Comparison of ENCODE assay signal across 8 mouse cellular contexts in the genomic region with DNA sequence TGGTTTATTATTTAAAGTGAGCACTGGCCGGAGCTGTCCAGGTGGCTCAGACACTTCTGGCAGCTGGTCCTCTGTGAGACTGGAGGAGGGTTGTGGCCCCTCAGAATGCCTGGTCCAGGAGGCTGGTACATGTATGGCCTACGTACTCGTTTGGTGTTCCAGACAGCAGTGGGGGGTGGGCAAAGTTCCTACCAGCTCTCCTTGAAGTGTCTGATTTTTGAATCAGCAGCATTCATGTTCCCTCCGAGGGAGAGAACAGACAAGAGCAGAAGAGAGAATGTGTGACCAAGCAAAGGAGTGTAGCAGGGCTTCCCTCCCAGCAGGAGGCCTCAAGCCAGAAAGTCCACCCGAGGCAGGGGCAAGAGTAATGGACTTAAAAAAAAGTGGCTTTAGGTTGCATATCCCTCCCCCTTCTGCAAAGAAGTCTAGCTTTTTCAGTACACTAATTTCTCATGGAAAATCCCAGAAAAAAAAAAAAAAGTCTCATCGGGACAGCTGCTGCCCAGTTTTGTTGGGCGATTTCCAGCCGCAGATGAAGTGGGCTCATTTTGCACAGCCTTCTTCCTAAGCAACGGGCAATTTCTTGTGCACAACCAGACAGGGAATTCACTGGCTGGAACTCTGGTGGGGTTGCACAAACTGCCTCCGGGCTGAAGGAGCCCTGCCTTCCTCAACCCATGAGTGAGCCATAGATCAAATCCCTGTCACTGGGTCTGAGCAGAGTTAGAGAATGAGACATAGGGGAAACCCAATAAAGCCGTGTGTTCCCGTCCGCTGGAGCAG. TPM values are rescaled to one million over a fixed set of nuclear protein-coding genes. Genes with fewer than 3 reads are reported as not detected.
DNase-seq lines count a peak whose midpoint lies in the region; ATAC-seq and TF ChIP-seq lines count a peak whose summit lies in the region.

No protein-coding gene starts in this region.

- peak overlapping the region; percentile 29; the same call in 1 of the 2 replicates for H3K27ac ChIP-seq in spleen, adult 2 months (ENCODE audit: insufficient read depth, low read length)
- H3K27ac ChIP-seq in intestine, embryonic 16.5 days (ENCODE audit: low read length): peak overlapping the region; percentile 78
- peak overlapping the region; percentile 87 for H3K27ac ChIP-seq in lung, embryonic 14.5 days (ENCODE audit: low read depth)

- TF ChIP-seq CTCF in spleen, adult 2 months (IDR thresholded peaks at IDR 0.05; ENCODE audit: extremely low read depth, insufficient read depth, insufficient read length, insufficient replicate concordance): no peak
- TF ChIP-seq CTCF in lung, embryonic 14.5 days (IDR thresholded peaks at IDR 0.05; ENCODE audit: low read depth): peak; percentile 34

- H3K27me3 ChIP-seq in spleen, adult 2 months (ENCODE audit: control insufficient read depth, insufficient read depth, low read length): no peaks in the 10 kb centered on the region
- H3K27me3 ChIP-seq in intestine, embryonic 16.5 days (replicated peaks; ENCODE audit: control insufficient read depth, insufficient read depth, low read length): no peaks in the 10 kb centered on the region
- no peaks in the 10 kb centered on the region for H3K27me3 ChIP-seq in lung, embryonic 14.5 days (ENCODE audit: insufficient read depth, low read length)

- ATAC-seq in intestine, embryonic 16.5 days: peak; percentile 60
- peak; percentile 47 for ATAC-seq in lung, embryonic 14.5 days (ENCODE audit: insufficient read depth)

- no peaks in the 10 kb centered on the region for H3K9me3 ChIP-seq in intestine, embryonic 16.5 days (ENCODE audit: control insufficient read depth, low read length)
- no peaks in the 10 kb centered on the region for H3K9me3 ChIP-seq in lung, embryonic 14.5 days (ENCODE audit: low read depth, low read length)

- WGBS in spleen, adult 2 months: 81% methylated on average over 13 of the region's 13 CpGs
- 40% methylated on average over 13 of the region's 13 CpGs for WGBS in intestine, embryonic 16.5 days
- WGBS in lung, embryonic 14.5 days: 32% methylated on average over 13 of the region's 13 CpGs

- peak; percentile 12 for DNase-seq in cerebellum, adult 9-11 months
- DNase-seq in cerebellum, adult 8-10 months: no peak
- no peak for DNase-seq in spleen, adult 2 months (ENCODE audit: low read depth in 1 of 2, low spot score in 2 of 2)
- DNase-seq in spleen, adult 18-20 months: no peak
- DNase-seq in lung, embryonic 14.5 days: peak; percentile 89
- DNase-seq in skeletal muscle tissue, adult 2 months (ENCODE audit: low read depth, low spot score): peak; percentile 20
- no peak for DNase-seq in B cell, adult 2 months

- H3K36me3 ChIP-seq in spleen, adult 2 months (ENCODE audit: control insufficient read depth, insufficient read depth, low read length): no peaks in the 10 kb centered on the region
- H3K36me3 ChIP-seq in intestine, embryonic 16.5 days (ENCODE audit: control insufficient read depth, insufficient read depth, low read length): no peaks in the 10 kb centered on the region
- H3K36me3 ChIP-seq in lung, embryonic 14.5 days (ENCODE audit: insufficient read depth): no peaks in the 10 kb centered on the region

- no peak overlapping the region for H3K4me2 ChIP-seq in intestine, embryonic 16.5 days (ENCODE audit: low read depth, low read length)
- no peak overlapping the region for H3K4me2 ChIP-seq in lung, embryonic 14.5 days

- H3K9ac ChIP-seq in intestine, embryonic 16.5 days (ENCODE audit: low read depth, low read length): no peak overlapping the region
- H3K9ac ChIP-seq in lung, embryonic 14.5 days: no peak overlapping the region

- H3K4me1 ChIP-seq in spleen, adult 2 months (ENCODE audit: control insufficient read depth, insufficient read depth, insufficient read length): peaks cover 6% of the 10 kb centered on the region; the same call in 1 of the 2 replicates
- peaks cover 27% of the 10 kb centered on the region for H3K4me1 ChIP-seq in intestine, embryonic 16.5 days (ENCODE audit: control insufficient read depth, insufficient read depth, low read length)
- H3K4me1 ChIP-seq in lung, embryonic 14.5 days (ENCODE audit: insufficient read depth): peaks cover 29% of the 10 kb centered on the region

- TF ChIP-seq POLR2A in spleen, adult 2 months (IDR thresholded peaks at IDR 0.05; ENCODE audit: low read depth, low read length): no peak

- no peak overlapping the region for H3K4me3 ChIP-seq in spleen, adult 2 months (ENCODE audit: extremely low read depth, insufficient read depth, insufficient read length)
- H3K4me3 ChIP-seq in intestine, embryonic 16.5 days (ENCODE audit: low read length): no peak overlapping the region
- H3K4me3 ChIP-seq in lung, embryonic 14.5 days (ENCODE audit: low read depth, low read length): no peak overlapping the region

RNA-seq across cellular contexts. Expression of gene Adamts17, which starts 28.4 kb away (rescaled TPM):
- 0.29 and 0.34 TPM in 2 replicates for polyA plus RNA-seq in spleen, adult 2 months (2012; rRNA removed)
- 3.0 and 3.7 TPM in 2 replicates for polyA plus RNA-seq in intestine, embryonic 16.5 days (2015; fragmentation: Nextera tagmentation; extraction: Ambion mirVana)
- 10.5 and 11.6 TPM in 2 replicates for polyA plus RNA-seq in lung, embryonic 14.5 days (2014; fragmentation: Nextera tagmentation; extraction: Ambion mirVana)

Comparison
In these comparisons a context has a peak if more than half of its experiments do, and no peak if none do; other contexts are left out.
1. DNase-seq: peak in cerebellum, adult 9-11 months (single experiment), lung, embryonic 14.5 days (single experiment) and skeletal muscle tissue, adult 2 months (single experiment); none in cerebellum, adult 8-10 months (single experiment), spleen, adult 2 months (0 of 2), spleen, adult 18-20 months (0 of 2) and B cell, adult 2 months (0 of 2).
2. H3K27ac ChIP-seq: peak in every context shown above with its lines; median percentile 87 in lung, embryonic 14.5 days; 78 in intestine, embryonic 16.5 days; 29 in spleen, adult 2 months.